Mouse (Mus musculus) liver, adult 2 months (tissue): ENCODE data around the gene Srsf7. TPM values are rescaled to one million over a fixed set of nuclear protein-coding genes. Genes with fewer than 3 reads are reported as not detected.

Experiments used
- DNase-seq: peaks from one replicate; pipeline ENCODE4 v3.0.0-alpha.2; 2011; ENCODE audit warnings: low read depth, low spot score; ENCODE audit errors: extremely low read depth
- H3K27ac ChIP-seq: fragments of 200-500 bp; replicated peaks from 2 replicates; pipeline ENCODE4 v1.5.1; 2012; ENCODE audit warnings: low read depth, mild to moderate bottlenecking, control low read depth, inconsistent platforms, low read length; ENCODE audit not compliant: insufficient read depth
- H3K27me3 ChIP-seq: fragments of 200-500 bp; 2 replicates; pipeline ENCODE4 v1.6.1; 2012; ENCODE audit warnings: mild to moderate bottlenecking, moderate library complexity, low read length, inconsistent platforms; ENCODE audit not compliant: control insufficient read depth, insufficient read depth
- H3K36me3 ChIP-seq: fragments of 200-500 bp; 2 replicates; pipeline ENCODE4 v1.6.1; 2012; ENCODE audit warnings: low read length, inconsistent platforms; ENCODE audit not compliant: control insufficient read depth, insufficient read depth
- H3K4me1 ChIP-seq: fragments of 200-500 bp; 2 replicates; pipeline ENCODE4 v1.6.1; 2011; ENCODE audit warnings: low read length; ENCODE audit not compliant: control insufficient read depth, insufficient read depth
- H3K4me3 ChIP-seq: fragments of 200-500 bp; 2 replicates; pipeline ENCODE4 v1.5.1; 2011; ENCODE audit warnings: low read depth, mild to moderate bottlenecking, control low read depth, low read length, moderate library complexity; ENCODE audit not compliant: insufficient read depth
- H3K79me2 ChIP-seq: fragments of 200-500 bp; 2 replicates; pipeline ENCODE4 v1.6.1; 2012; ENCODE audit warnings: inconsistent platforms, mild to moderate bottlenecking, low read length, moderate library complexity; ENCODE audit not compliant: control insufficient read depth, insufficient read depth
- H3K9ac ChIP-seq: fragments of 200-500 bp; 2 replicates; pipeline ENCODE4 v1.6.1; 2012; ENCODE audit warnings: low read depth, mild to moderate bottlenecking, control low read depth, inconsistent platforms, low read length
- CTCF ChIP-seq: fragments of 200-500 bp; IDR thresholded peaks from 2 replicates; pipeline ENCODE4 v1.5.1; 2011; ENCODE audit warnings: low read depth, low read length, control low read depth
- POLR2A ChIP-seq: fragments of 200-500 bp; IDR thresholded peaks from 2 replicates; pipeline ENCODE4 v1.6.1; 2011; ENCODE audit warnings: low read length, control low read depth; ENCODE audit not compliant: insufficient read depth; ENCODE audit errors: extremely low read depth
- whole genome bisulfite sequencing: fragments of 180-500 bp; shearing (Covaris S2); methylation state at CpG from one replicate; pipeline ENCODE4 v1.1.7; 2018; 5-methylcytosine and 5-hydroxymethylcytosine counted together
- polyA plus RNA-seq: library from polyadenylated mRNA; depleted of rRNA; stranded (reverse); fragments of >200 nt; gene quantifications from 2 replicates; pipeline ENCODE4 v1.2.3, GENCODE M21; 2012
- total RNA-seq: library from RNA; depleted of rRNA; stranded (reverse); fragments of >200 nt; gene quantifications from 2 replicates; pipeline ENCODE4 v1.2.3, GENCODE M21; 2014

Gene Srsf7
- total and polyA plus RNA-seq, 2 experiments = 20.5 to 20.6 TPM

GRCm38 (mm10) chr17:80163991-80164390 lies 43.1 kb downstream of the Srsf7 start:
- Histone ChIP-seq H3K27ac (no peak overlapping the region), H3K9ac (no peak overlapping the region), H3K79me2 (peaks cover 14% of the 10 kb centered on the region; the same call in 1 of the 2 replicates), H3K27me3 (no peaks in the 10 kb centered on the region), H3K4me3 (no peak overlapping the region), H3K36me3 (peaks cover 2% of the 10 kb centered on the region; the same call in 1 of the 2 replicates), H3K4me1 (peaks cover 18% of the 10 kb centered on the region)
- WGBS = 22% methylated on average over 8 of the region's 8 CpGs
- peak; percentile 85 for DNase-seq
- TF ChIP-seq POLR2A = no peak
- no peak for TF ChIP-seq CTCF

- WGBS = 5% methylated on average over 5 of the region's 5 CpGs
- H3K27me3 ChIP-seq = no peaks in the 10 kb centered on the region
- no peak overlapping the region for H3K4me3 ChIP-seq
- TF ChIP-seq CTCF (peak; percentile 57), POLR2A (no peak)
- H3K79me2 ChIP-seq = peaks cover 14% of the 10 kb centered on the region; the same call in 1 of the 2 replicates
- peaks cover 2% of the 10 kb centered on the region; the same call in 1 of the 2 replicates for H3K36me3 ChIP-seq
- H3K27ac ChIP-seq = peak overlapping the region; percentile 64
- peaks cover 11% of the 10 kb centered on the region for H3K4me1 ChIP-seq
- DNase-seq = peak; percentile 100
- no peak overlapping the region for H3K9ac ChIP-seq
These were observed 46.7 kb downstream of the Srsf7 start for GRCm38 (mm10) chr17:80160454-80160853.

- no peak for DNase-seq
- 92% methylated on average over 6 of the region's 6 CpGs for whole genome bisulfite sequencing
- Histone ChIP-seq H3K79me2 (peaks cover 12% of the 10 kb centered on the region; the same call in 1 of the 2 replicates), H3K27me3 (no peaks in the 10 kb centered on the region), H3K27ac (no peak overlapping the region), H3K36me3 (peaks cover 4% of the 10 kb centered on the region; the same call in 1 of the 2 replicates), H3K9ac (no peak overlapping the region), H3K4me1 (peaks cover 8% of the 10 kb centered on the region; the same call in 1 of the 2 replicates), H3K4me3 (no peak overlapping the region)
- no peak for TF ChIP-seq POLR2A
- TF ChIP-seq CTCF = no peak
These were observed 49.6 kb downstream of the Srsf7 start for GRCm38 (mm10) chr17:80157489-80157888.

GRCm38 (mm10) chr17:80156905-80157304 lies 50.2 kb downstream of the Srsf7 start:
- no peak overlapping the region for H3K9ac ChIP-seq
- H3K36me3 ChIP-seq = peaks cover 5% of the 10 kb centered on the region; the same call in 1 of the 2 replicates
- H3K79me2 ChIP-seq = peaks cover 10% of the 10 kb centered on the region; the same call in 1 of the 2 replicates
- no peak for TF ChIP-seq POLR2A
- H3K27me3 ChIP-seq = no peaks in the 10 kb centered on the region
- no peak overlapping the region for H3K27ac ChIP-seq
- WGBS = 89% methylated on average over 8 of the region's 8 CpGs
- no peak overlapping the region for H3K4me3 ChIP-seq
- DNase-seq = no peak
- H3K4me1 ChIP-seq = peaks cover 6% of the 10 kb centered on the region; the same call in 1 of the 2 replicates

GRCm38 (mm10) chr17:80153631-80154030 lies 53.5 kb downstream of the Srsf7 start:
- Histone ChIP-seq H3K9ac (no peak overlapping the region), H3K27ac (no peak overlapping the region), H3K4me1 (no peaks in the 10 kb centered on the region), H3K27me3 (no peaks in the 10 kb centered on the region), H3K79me2 (0 out of 2 replicates have a peak, but pooled peaks cover 6% of the 10 kb centered on the region), H3K4me3 (no peak overlapping the region), H3K36me3 (peaks cover 17% of the 10 kb centered on the region; the same call in 1 of the 2 replicates)
- no peak for DNase-seq
- TF ChIP-seq CTCF (no peak), POLR2A (no peak)
- WGBS = 91% methylated on average over 2 of the region's 2 CpGs
